Mouse (Mus musculus): ENCODE measurements at regions not wholly inside any gene's neighbourhood (a gene's known extent, or its start where the extent isn't known, plus 50 kb on each side); places are given as distances from the start of the nearest gene placed in this dataset.
A peak's percentile ranks its signal among the peaks of the same experiment; 100 is the strongest.

DNA sequence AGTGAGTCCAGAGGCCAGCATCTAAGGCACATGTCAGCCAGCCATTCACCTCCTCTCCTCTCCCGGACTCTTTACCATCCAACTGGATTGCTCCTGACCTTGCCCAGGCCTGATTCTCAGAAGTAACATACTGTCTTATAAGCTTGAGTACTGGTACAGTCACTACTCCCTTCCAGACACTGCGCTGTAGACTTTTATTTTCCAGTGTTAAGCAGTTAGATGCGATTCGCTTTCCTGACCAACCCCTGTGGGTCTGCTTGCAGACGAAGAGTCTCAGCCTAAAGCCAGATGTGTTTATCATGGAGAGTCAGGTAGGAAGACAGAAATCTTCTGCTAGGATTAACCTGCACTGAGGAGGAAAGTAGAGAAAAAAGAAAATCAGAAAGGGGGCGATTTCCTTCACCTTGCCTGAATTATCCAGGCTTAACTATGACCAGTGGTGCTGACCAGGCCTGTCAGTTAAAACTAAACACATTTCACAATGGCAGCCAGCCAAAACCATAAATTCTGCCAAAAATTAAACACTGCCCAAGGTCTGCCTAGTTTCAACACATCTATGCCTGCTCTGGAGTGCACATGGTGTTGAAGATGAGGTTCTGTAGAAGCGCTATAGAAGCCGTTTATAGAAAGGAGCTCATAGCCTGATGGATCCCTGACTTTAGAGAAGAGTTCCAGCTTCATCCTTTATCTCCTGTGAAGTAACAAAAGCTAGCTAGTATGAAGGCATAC lies 199.5 kb upstream of the Mctp2 start:
- Histone ChIP-seq H3K9ac (no peak overlapping the region), H3K27me3 (no peaks in the 10 kb centered on the region), H3K4me2 (no peak overlapping the region), H3K4me1 (no peaks in the 10 kb centered on the region), H3K27ac (no peak overlapping the region), H3K9me3 (replicated peaks) (no peaks in the 10 kb centered on the region), H3K36me3 (ENCODE audit: poor library complexity, severe bottlenecking) (no peaks in the 10 kb centered on the region), H3K4me3 (no peak overlapping the region)
- 91% methylated on average over 8 of the region's 8 CpGs for WGBS
- no peak for ATAC-seq

- ATAC-seq: no peak
- Histone ChIP-seq H3K4me2 (no peak overlapping the region), H3K4me1 (no peaks in the 10 kb centered on the region), H3K36me3 (ENCODE audit: poor library complexity, severe bottlenecking) (no peaks in the 10 kb centered on the region), H3K4me3 (no peak overlapping the region), H3K9ac (no peak overlapping the region), H3K9me3 (replicated peaks) (no peaks in the 10 kb centered on the region), H3K27ac (no peak overlapping the region), H3K27me3 (no peaks in the 10 kb centered on the region)
- 55% methylated on average over 5 of the region's 5 CpGs for WGBS
These were observed 201.5 kb upstream of the Mctp2 start for GRCm38 (mm10) chr7:72507946-72508345.

- 93% methylated on average over 4 of the region's 4 CpGs for WGBS
These were observed 203.7 kb upstream of the Mctp2 start for GRCm38 (mm10) chr7:72510116-72510515.

GRCm38 (mm10) chr7:72513446-72513845 lies 207.0 kb upstream of the Mctp2 start:
- Histone ChIP-seq H3K4me2 (no peak overlapping the region), H3K4me1 (no peaks in the 10 kb centered on the region), H3K4me3 (no peak overlapping the region), H3K9ac (no peak overlapping the region), H3K36me3 (ENCODE audit: poor library complexity, severe bottlenecking) (no peaks in the 10 kb centered on the region), H3K27me3 (no peaks in the 10 kb centered on the region), H3K9me3 (replicated peaks) (no peaks in the 10 kb centered on the region), H3K27ac (no peak overlapping the region)
- 88% methylated on average over 4 of the region's 4 CpGs for WGBS
- ATAC-seq: no peak

More at GRCm38 (mm10) chr7:72510116-72510515, 203.7 kb upstream of the Mctp2 start:
- no peaks in the 10 kb centered on the region for H3K4me1 ChIP-seq
- no peaks in the 10 kb centered on the region for H3K36me3 ChIP-seq (ENCODE audit: poor library complexity, severe bottlenecking)
- H3K4me3 ChIP-seq: no peak overlapping the region
- no peaks in the 10 kb centered on the region for H3K9me3 ChIP-seq (replicated peaks)
- H3K27me3 ChIP-seq: no peaks in the 10 kb centered on the region
- H3K9ac ChIP-seq: no peak overlapping the region
- H3K27ac ChIP-seq: no peak overlapping the region
- no peak overlapping the region for H3K4me2 ChIP-seq
- no peak for ATAC-seq

- H3K36me3 ChIP-seq (ENCODE audit: poor library complexity, severe bottlenecking): no peaks in the 10 kb centered on the region
- no peaks in the 10 kb centered on the region for H3K9me3 ChIP-seq (replicated peaks)
- no peak overlapping the region for H3K27ac ChIP-seq
- ATAC-seq: no peak
- no peak overlapping the region for H3K4me2 ChIP-seq
- WGBS: 84% methylated on average over 2 of the region's 2 CpGs
- H3K4me1 ChIP-seq: 0 out of 2 replicates have a peak, but pooled peaks cover 9% of the 10 kb centered on the region
- no peaks in the 10 kb centered on the region for H3K27me3 ChIP-seq
- H3K4me3 ChIP-seq: no peak overlapping the region
- no peak overlapping the region for H3K9ac ChIP-seq
These were observed 208.4 kb upstream of the Mctp2 start for GRCm38 (mm10) chr7:72514851-72515250.

DNA sequence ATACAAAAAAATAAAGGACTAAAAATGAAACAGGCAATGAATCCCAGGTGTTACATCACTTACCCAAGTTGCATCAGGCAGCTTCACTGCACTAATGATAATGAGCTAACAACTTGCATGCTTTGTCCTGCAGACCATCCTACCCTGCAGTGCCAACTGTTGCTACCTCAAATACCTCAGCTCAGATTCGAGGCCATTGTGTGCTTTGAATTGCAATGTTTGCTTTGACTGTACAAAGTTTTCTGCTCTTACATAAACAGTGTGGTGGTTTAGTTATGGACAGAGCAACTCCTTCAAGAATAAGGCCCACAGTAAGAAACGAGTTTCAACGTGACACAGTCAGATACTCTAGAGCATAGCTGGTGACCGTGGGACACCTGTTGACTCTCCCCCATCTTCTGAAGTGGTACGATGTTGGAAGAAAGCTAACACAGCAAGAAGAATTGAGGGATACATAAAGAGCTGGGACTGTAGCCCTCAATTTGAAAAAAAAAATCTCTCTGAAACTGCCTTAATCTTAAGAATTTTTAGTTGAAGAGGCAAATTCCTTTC lies 212.1 kb upstream of the Mctp2 start:
- Histone ChIP-seq H3K4me1 (0 out of 2 replicates have a peak, but pooled peaks cover 9% of the 10 kb centered on the region), H3K4me3 (no peak overlapping the region), H3K27ac (no peak overlapping the region), H3K9me3 (replicated peaks) (no peaks in the 10 kb centered on the region), H3K36me3 (ENCODE audit: poor library complexity, severe bottlenecking) (no peaks in the 10 kb centered on the region), H3K27me3 (no peaks in the 10 kb centered on the region), H3K9ac (no peak overlapping the region), H3K4me2 (no peak overlapping the region)
- no peak for ATAC-seq
- WGBS: 46% methylated on average over 5 of the region's 5 CpGs

DNA sequence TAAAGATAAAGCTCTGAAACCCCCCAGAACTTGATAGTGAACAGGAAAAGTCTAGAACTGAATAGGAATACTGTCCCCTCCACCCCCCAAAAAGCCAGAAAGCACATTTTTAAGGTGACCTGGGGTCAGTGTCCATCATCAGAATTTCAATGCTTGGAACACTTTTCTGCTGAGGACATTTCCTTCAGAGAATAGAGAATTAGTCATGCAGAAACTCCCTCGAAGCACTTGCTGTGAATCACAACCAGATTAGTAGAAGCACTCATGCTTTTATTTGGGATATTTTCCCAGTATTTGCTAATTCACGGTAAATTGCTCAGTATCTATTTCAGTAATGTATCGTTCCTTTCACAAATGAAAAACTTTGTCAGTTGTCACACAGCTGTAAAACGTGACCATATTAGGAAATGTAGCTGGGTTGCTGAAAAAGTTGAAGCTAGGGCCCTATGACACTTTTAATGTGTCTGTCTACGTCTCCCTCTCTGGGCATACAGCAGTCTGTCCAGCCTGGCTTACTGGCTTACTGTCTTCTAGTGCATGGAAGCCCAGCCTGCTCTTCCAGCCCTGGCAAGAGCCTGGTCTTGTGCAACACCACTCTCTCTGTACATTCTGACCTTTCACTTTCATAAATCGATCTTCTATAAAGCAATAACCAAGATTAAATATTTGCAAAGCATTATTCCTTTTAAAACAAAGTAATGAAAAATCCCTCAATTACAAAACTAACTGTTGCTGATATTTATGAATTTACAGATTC lies 213.1 kb upstream of the Mctp2 start:
- no peaks in the 10 kb centered on the region for H3K27me3 ChIP-seq
- 38% methylated on average over 6 of the region's 6 CpGs for WGBS
- ATAC-seq: no peak
- H3K9ac ChIP-seq: no peak overlapping the region
- H3K27ac ChIP-seq: no peak overlapping the region
- H3K4me3 ChIP-seq: no peak overlapping the region
- H3K9me3 ChIP-seq (replicated peaks): no peaks in the 10 kb centered on the region
- no peak overlapping the region for H3K4me2 ChIP-seq
- H3K36me3 ChIP-seq (ENCODE audit: poor library complexity, severe bottlenecking): no peaks in the 10 kb centered on the region
- 0 out of 2 replicates have a peak, but pooled peaks cover 9% of the 10 kb centered on the region for H3K4me1 ChIP-seq

DNA sequence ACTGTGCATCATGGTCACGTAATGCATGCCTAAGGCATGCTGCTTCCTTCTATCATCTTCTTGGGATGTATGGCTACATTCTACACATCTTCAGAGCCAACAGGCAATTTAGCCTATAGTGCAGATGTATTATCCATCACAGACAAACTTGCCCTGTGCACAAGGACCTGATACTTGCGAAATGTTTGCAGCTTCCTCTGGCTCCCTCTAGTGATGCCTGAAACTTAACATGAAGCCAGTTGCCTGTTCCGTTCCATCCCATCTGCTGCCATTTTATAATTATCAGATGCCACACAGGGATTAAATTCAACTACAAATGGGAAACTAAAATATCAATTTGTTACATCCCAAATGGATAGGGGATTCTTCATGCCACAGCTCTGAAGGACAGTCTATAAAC lies 222.5 kb upstream of the Mctp2 start:
- WGBS: 85% methylated on average over 3 of the region's 3 CpGs
- Histone ChIP-seq H3K4me1 (no peaks in the 10 kb centered on the region), H3K27ac (no peak overlapping the region), H3K9me3 (replicated peaks) (no peaks in the 10 kb centered on the region), H3K4me3 (no peak overlapping the region), H3K36me3 (ENCODE audit: poor library complexity, severe bottlenecking) (no peaks in the 10 kb centered on the region), H3K9ac (no peak overlapping the region), H3K4me2 (no peak overlapping the region), H3K27me3 (no peaks in the 10 kb centered on the region)
- no peak for ATAC-seq

- Histone ChIP-seq H3K9ac (no peak overlapping the region), H3K27ac (no peak overlapping the region), H3K9me3 (replicated peaks) (no peaks in the 10 kb centered on the region), H3K4me1 (peaks cover 13% of the 10 kb centered on the region), H3K4me2 (no peak overlapping the region), H3K36me3 (ENCODE audit: poor library complexity, severe bottlenecking) (no peaks in the 10 kb centered on the region), H3K27me3 (no peaks in the 10 kb centered on the region), H3K4me3 (no peak overlapping the region)
- ATAC-seq: 0 out of 2 replicates have a peak, but pooled peaks have one; percentile 38
- WGBS: 53% methylated on average over 6 of the region's 6 CpGs
These were observed 231.9 kb upstream of the Mctp2 start for GRCm38 (mm10) chr7:72538288-72538687.

GRCm38 (mm10) chr7:72539915-72540314 lies 233.5 kb upstream of the Mctp2 start:
- Histone ChIP-seq H3K27ac (no peak overlapping the region), H3K9ac (no peak overlapping the region), H3K4me2 (no peak overlapping the region), H3K27me3 (no peaks in the 10 kb centered on the region), H3K36me3 (ENCODE audit: poor library complexity, severe bottlenecking) (no peaks in the 10 kb centered on the region), H3K4me1 (peaks cover 20% of the 10 kb centered on the region), H3K9me3 (replicated peaks) (no peaks in the 10 kb centered on the region), H3K4me3 (no peak overlapping the region)
- ATAC-seq: no peak

DNA sequence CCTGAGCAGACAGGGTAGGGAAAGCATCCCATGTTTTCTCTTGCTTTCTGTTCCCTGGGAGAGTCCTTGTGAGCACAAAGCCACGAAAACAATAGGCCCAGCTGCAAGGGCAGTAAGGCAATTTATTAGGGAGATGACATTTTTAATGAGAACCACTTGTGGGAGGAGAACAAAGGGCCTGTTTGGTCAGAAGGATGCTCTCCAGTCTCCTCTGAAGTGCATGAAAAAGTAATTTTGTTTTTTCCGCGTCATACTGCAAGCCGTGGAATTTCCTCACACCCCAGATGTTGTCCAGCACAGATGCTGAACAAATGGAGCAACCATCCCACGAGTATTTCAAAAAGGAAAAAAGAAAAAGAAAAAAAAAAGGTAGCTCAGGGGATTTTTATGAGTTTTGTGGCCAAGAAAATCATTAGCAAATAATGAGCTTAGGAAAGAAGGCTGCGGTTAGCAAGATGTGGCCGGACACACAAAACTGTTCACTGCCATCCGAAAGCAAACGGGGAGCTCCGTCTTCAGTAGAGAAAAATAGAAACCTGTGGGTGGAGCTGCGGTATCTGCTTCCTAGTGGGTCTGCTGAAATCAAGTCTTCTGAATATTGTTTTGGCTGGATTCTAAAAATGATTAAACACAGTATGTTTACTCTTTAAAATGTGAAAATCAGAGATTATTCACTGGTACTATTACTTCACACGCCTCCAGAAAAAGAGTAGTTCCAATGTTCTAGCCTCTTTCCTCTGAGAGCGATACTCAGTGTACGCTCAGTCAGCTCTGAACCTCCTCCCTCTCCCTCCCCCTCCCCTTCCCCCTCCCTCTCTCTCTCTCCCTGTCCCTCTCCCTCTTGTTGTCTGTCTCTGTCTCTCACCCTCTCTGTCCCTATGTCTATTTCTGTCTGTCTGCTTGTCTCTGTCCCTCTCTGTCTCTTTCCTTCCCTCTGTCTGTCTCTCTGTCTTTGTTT lies 235.4 kb upstream of the Mctp2 start:
- no peak overlapping the region for H3K9ac ChIP-seq
- H3K9me3 ChIP-seq (replicated peaks): no peaks in the 10 kb centered on the region
- H3K27ac ChIP-seq: no peak overlapping the region
- H3K4me3 ChIP-seq: no peak overlapping the region
- no peaks in the 10 kb centered on the region for H3K36me3 ChIP-seq (ENCODE audit: poor library complexity, severe bottlenecking)
- H3K4me2 ChIP-seq: no peak overlapping the region; the same call in 1 of the 2 replicates
- peaks cover 20% of the 10 kb centered on the region for H3K4me1 ChIP-seq
- 33% methylated on average over 14 of the region's 14 CpGs for WGBS
- peak; percentile 71 for ATAC-seq
- H3K27me3 ChIP-seq: no peaks in the 10 kb centered on the region

Data from forebrain, embryonic 13.5 days (tissue).